Mouse (Mus musculus) megakaryocyte, embryonic 14.5 days (primary cell): Measurements from ENCODE around the gene Gm9945.

Experiments
- FLI1 ChIP-seq: IDR thresholded peaks from 2 replicates; pipeline ENCODE4 v1.6.1; 2012; ENCODE audit warnings: low read length, inconsistent platforms, mixed read lengths
- GATA1 ChIP-seq: IDR thresholded peaks from 3 replicates; pipeline ENCODE4 v1.6.1; 2012; ENCODE audit warnings: mixed read lengths, low read length, inconsistent platforms, borderline replicate concordance

DNA sequence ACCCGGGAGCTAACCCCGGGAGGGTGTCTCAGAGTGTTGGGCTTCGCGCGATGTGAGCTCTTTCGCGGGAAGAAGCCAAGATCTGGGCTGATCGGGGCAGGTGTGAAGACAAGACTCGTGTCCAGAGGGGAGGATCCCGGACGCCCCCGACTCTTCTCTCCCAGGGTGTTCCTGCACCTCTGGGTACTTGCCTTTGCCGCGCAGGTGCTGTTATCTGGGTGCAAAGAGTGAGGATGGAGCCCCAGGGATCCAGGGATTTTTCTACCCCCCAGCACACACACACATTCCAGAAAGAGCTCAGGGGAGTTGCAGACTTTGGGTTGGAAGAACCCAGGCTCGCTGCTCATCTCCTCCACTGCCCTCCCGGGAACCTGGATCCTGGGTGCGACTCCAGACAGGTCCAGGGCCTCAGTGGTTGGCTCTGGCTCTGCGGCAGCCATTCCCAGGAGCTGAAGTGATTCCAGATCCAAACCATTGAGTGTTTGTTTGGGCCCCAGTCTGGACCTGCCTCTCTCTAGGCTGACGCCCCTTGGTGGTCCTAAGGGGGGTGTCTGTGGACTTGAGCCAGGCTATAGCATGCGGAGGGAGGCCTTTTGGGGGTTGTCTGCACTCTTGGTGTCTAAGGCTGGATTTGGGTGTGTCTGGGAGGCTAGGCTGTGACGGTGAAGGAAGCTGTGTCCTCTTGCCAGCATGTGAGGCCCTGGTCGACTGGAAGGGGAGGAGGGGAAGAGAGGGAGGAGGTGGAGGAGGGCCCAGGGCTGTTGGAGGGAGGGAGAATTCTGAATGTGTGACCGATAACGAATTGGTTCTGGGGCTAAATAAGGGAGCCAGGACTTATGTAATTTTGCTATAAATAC is 40.4 kb downstream of the Gm9945 start:
- TF ChIP-seq GATA1 (no peak), FLI1 (no peak)
